Mouse (Mus musculus) intestine, embryonic 14.5 days (tissue): ENCODE results near the gene Snapc4. TPM values are rescaled to one million over a fixed set of nuclear protein-coding genes. Genes with fewer than 3 reads are reported as not detected.

Source experiments
- ATAC-seq: fragments of 200-750 bp; cut with Nextera tagmentation; replicated peaks from 2 replicates; pipeline ENCODE4 v1.8.0; 2017; ENCODE audit warnings: low read depth, moderate number of reproducible peaks, moderate TSS enrichment, moderate library complexity; ENCODE audit not compliant: low FRiP score, low TSS enrichment
- DNase-seq: peaks from one replicate; pipeline ENCODE4 v3.0.0-alpha.2; 2018; ENCODE audit warnings: low spot score
- H3K27ac ChIP-seq: fragments of 300-500 bp; sonication (generic); 2 replicates; pipeline ENCODE4 v1.5.1; 2014; ENCODE audit warnings: low read depth, mild to moderate bottlenecking, control low read depth
- H3K27me3 ChIP-seq: fragments of 300-500 bp; sonication (generic); replicated peaks from 2 replicates; pipeline ENCODE4 v1.6.1; 2014; ENCODE audit warnings: low read length, control low read depth; ENCODE audit not compliant: control insufficient read depth, insufficient read depth
- H3K36me3 ChIP-seq: fragments of 300-500 bp; sonication (generic); 2 replicates; pipeline ENCODE4 v1.6.1; 2014; ENCODE audit warnings: low read length, control low read depth; ENCODE audit not compliant: control insufficient read depth, insufficient read depth
- H3K4me1 ChIP-seq: fragments of 300-500 bp; sonication (generic); replicated peaks from 2 replicates; pipeline ENCODE4 v1.6.1; 2014; ENCODE audit warnings: low read length, control low read depth, mixed read lengths; ENCODE audit not compliant: control insufficient read depth, insufficient read depth
- H3K4me2 ChIP-seq: fragments of 300-500 bp; sonication (generic); 2 replicates; pipeline ENCODE4 v1.6.1; 2014; ENCODE audit warnings: low read length
- H3K4me3 ChIP-seq: fragments of 300-500 bp; sonication (generic); 2 replicates; pipeline ENCODE4 v1.5.1; 2014; ENCODE audit warnings: low read depth, low read length, control low read depth, mixed read lengths
- H3K9ac ChIP-seq: fragments of 300-500 bp; sonication (generic); 2 replicates; pipeline ENCODE4 v1.6.1; 2014; ENCODE audit warnings: mild to moderate bottlenecking, low read length
- H3K9me3 ChIP-seq: fragments of 300-500 bp; sonication (generic); 2 replicates; pipeline ENCODE4 v1.6.1; 2016; ENCODE audit warnings: low read length, control low read depth; ENCODE audit not compliant: control insufficient read depth
- WGBS: fragments of 180-500 bp; shearing (Covaris S2); extraction: QIAGEN DNeasy Blood & Tissue Kit; methylation state at CpG from one replicate; pipeline ENCODE4 v1.1.7; 2014; 5-methylcytosine and 5-hydroxymethylcytosine counted together
- polyA plus RNA-seq: library from polyadenylated mRNA; unstranded; fragments of >200 nt; fragmentation: Nextera tagmentation; extraction: Ambion mirVana; gene quantifications from 2 replicates; pipeline ENCODE4 v1.2.1, GENCODE M21; 2014

The Snapc4 gene
- polyA plus RNA-seq, 1 experiment from 2014 or later = 31.1 TPM

DNA sequence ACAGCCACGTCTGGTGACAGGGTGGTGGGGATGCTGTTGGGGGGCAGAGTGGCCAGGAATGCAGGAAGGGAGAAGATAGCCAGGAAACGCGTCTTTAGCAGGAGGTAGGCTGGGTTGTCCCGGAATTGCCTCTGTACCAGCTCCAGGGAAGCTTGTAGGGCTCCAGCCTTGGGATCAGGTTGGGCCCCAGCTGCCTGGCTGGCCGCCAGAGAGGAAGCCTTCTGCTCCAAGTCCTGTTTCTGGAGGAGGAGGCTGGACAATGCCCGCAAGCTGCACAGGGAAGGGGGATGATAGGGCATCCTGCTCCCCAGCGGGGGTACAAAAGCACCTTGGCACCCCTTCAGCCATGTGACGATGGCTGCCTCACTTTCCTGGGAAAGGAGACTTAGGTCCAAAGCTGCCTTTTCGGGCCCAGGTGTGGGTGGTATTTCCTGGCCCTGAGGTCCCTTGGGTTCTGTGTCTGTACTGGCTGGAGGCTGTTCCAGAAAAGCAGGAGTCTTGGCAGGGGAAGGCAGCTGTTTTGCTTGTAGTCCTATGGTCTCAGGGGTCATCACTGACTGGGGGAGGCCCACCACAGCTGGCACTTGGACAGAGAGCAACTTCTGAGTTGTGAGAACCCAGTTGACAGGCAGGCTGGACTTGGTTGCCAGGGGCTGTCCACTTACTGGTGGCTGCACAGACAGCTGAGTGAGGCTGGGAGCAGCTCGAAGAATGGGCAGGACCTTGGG is 15.6 kb downstream of the Snapc4 start:
- Histone ChIP-seq H3K9me3 (no peaks in the 10 kb centered on the region), H3K4me3 (no peak overlapping the region), H3K4me1 (no peaks in the 10 kb centered on the region), H3K36me3 (peaks cover 60% of the 10 kb centered on the region), H3K4me2 (no peak overlapping the region), H3K27ac (no peak overlapping the region), H3K27me3 (no peaks in the 10 kb centered on the region), H3K9ac (no peak overlapping the region)
- DNase-seq (no peak), ATAC-seq (no peak)
- 80% methylated on average over 10 of the region's 10 CpGs for WGBS

GRCm38 (mm10) chr2:26363481-26363880 is 17.0 kb downstream of the Snapc4 start:
- ATAC-seq = no peak

DNA sequence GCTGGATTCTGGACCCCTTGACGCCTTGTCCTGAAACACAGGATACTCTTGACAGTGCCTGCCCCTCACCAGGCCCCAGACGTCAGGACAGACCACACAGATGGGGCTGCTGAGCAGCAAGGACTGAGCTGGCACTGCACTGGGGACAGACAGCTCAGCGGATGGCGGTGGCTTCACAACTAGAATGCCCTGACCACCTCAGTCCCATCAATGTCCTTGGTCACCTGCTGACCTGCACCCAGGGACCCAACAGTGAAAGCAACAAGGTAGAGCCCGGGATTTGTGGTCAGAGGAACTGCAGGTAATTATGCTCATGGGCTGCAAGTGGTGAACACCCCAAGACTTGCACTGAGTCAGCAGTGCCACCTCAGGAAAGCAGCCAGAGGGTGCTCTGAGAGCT is 17.5 kb downstream of the Snapc4 start:
- Histone ChIP-seq H3K9me3 (no peaks in the 10 kb centered on the region), H3K9ac (no peak overlapping the region), H3K36me3 (peaks cover 41% of the 10 kb centered on the region), H3K27me3 (no peaks in the 10 kb centered on the region), H3K27ac (no peak overlapping the region), H3K4me3 (no peak overlapping the region), H3K4me1 (no peaks in the 10 kb centered on the region), H3K4me2 (no peak overlapping the region)
- WGBS = 85% methylated on average over 5 of the region's 5 CpGs
- DNase-seq (no peak), ATAC-seq (no peak)

More at GRCm38 (mm10) chr2:26363481-26363880, 17.0 kb downstream of the Snapc4 start:
- WGBS = 79% methylated on average over 5 of the region's 5 CpGs
- H3K27ac ChIP-seq = no peak overlapping the region
- DNase-seq = no peak
- H3K4me3 ChIP-seq = no peak overlapping the region
- H3K27me3 ChIP-seq = no peaks in the 10 kb centered on the region
- H3K4me2 ChIP-seq = no peak overlapping the region
- H3K9me3 ChIP-seq = no peaks in the 10 kb centered on the region
- no peaks in the 10 kb centered on the region for H3K4me1 ChIP-seq
- no peak overlapping the region for H3K9ac ChIP-seq
- H3K36me3 ChIP-seq = peaks cover 46% of the 10 kb centered on the region

DNA sequence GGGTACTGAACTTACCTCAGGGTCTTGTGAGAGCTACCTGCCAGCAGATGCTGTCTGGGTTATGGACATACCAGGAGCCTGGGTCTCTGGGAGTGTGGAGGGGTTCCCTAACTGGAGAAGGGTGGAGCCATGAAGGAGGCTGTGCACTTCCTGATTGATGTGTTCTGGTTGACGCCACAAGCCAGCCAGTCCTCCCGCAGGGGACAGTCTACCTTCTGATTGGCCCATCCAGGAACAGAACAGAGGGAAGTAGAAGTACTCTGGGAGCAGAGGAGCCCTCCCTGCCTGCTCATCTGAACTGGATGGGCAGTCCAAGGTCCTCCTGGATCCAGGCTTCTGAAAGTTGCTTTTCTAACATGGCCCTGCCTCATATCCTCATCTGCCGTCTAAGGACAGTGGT is 19.7 kb downstream of the Snapc4 start, which contains the start of gene Card9:
Gene Card9 (minus strand): TSS at position 147 of the 400 bp plus-strand sequence.
- H3K36me3 ChIP-seq = peaks cover 19% of the 10 kb centered on the region
- H3K4me2 ChIP-seq = no peak within 1 kb of the TSS
- no peaks in the 10 kb centered on the region for H3K4me1 ChIP-seq
- ATAC-seq (no peak), DNase-seq (no peak)
- no peaks in the 10 kb centered on the region for H3K9me3 ChIP-seq
- no peaks in the 10 kb centered on the region for H3K27me3 ChIP-seq
- no peak within 1 kb of the TSS for H3K4me3 ChIP-seq
- no peak within 1 kb of the TSS for H3K27ac ChIP-seq
- no peak within 1 kb of the TSS for H3K9ac ChIP-seq
- 46% methylated on average over 3 of the region's 3 CpGs for WGBS

DNA sequence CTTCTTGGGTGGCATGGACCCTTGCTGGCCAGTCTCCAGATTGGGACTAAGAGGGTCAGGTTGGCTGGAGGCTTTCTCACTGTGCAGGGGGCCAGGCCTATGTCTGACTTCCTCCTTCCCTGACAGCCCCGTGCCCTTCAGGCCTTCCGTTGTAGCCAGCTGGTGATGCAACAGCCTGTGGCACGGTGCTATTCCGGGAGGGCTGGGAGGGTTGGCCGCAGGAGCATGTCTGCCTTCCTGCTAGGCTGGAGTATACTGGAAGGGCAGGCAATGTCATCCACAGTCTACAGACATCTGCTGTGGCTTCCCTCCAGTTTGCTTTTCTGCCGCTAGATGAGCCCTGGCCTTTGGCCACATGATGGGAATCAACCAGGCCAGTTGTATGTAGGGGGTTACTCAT is 20.5 kb downstream of the Snapc4 start:
- WGBS = 89% methylated on average over 6 of the region's 6 CpGs
- H3K9me3 ChIP-seq = no peaks in the 10 kb centered on the region
- H3K27ac ChIP-seq = no peak overlapping the region
- DNase-seq = no peak
- no peak overlapping the region for H3K4me3 ChIP-seq
- ATAC-seq = no peak
- H3K36me3 ChIP-seq = peaks cover 11% of the 10 kb centered on the region
- H3K27me3 ChIP-seq = no peaks in the 10 kb centered on the region
- H3K9ac ChIP-seq = no peak overlapping the region
- H3K4me2 ChIP-seq = no peak overlapping the region
- no peaks in the 10 kb centered on the region for H3K4me1 ChIP-seq

GRCm38 (mm10) chr2:26358667-26359320 is 21.7 kb downstream of the Snapc4 start:
- no peaks in the 10 kb centered on the region for H3K27me3 ChIP-seq
- H3K4me1 ChIP-seq = no peaks in the 10 kb centered on the region
- H3K36me3 ChIP-seq = peaks cover under 1% of the 10 kb centered on the region; the same call in 1 of the 2 replicates
- ATAC-seq = no peak
- H3K4me3 ChIP-seq = no peak overlapping the region
- no peak overlapping the region for H3K4me2 ChIP-seq
- no peaks in the 10 kb centered on the region for H3K9me3 ChIP-seq
- H3K9ac ChIP-seq = no peak overlapping the region
- H3K27ac ChIP-seq = no peak overlapping the region
- 84% methylated on average over 13 of the region's 13 CpGs for WGBS
- DNase-seq = no peak

DNA sequence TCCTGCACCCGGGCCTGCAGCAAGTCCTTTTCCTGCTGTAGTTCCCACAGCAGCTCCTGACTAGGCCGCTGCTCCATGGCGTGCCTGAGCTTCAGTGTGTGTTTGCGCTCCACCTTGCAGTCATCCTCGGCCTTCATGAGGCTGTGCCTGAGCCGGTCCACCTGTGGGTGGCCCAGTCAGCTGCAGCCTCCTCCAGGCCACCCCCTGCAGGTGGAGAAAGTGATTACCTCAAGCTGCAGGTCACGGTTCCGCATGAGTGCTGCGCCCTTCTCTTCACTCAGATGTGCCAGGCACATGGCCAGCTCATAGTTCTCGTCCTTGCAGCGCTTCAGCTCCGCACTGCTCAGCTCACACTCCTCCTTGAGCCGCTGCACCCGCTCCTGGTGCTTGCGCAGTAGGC is 23.0 kb downstream of the Snapc4 start:
- DNase-seq = no peak
- 52% methylated on average over 15 of the region's 15 CpGs for WGBS
- Histone ChIP-seq H3K9me3 (no peaks in the 10 kb centered on the region), H3K27ac (no peak overlapping the region), H3K9ac (no peak overlapping the region), H3K4me2 (no peak overlapping the region), H3K4me3 (no peak overlapping the region), H3K4me1 (peaks cover 5% of the 10 kb centered on the region), H3K36me3 (no peaks in the 10 kb centered on the region), H3K27me3 (no peaks in the 10 kb centered on the region)
- ATAC-seq = no peak

GRCm38 (mm10) chr2:26356678-26357077 is 23.8 kb downstream of the Snapc4 start:
- DNase-seq = no peak
- ATAC-seq = no peak
- Histone ChIP-seq H3K27me3 (no peaks in the 10 kb centered on the region), H3K36me3 (no peaks in the 10 kb centered on the region), H3K4me1 (peaks cover 6% of the 10 kb centered on the region), H3K4me2 (no peak overlapping the region), H3K4me3 (no peak overlapping the region), H3K27ac (no peak overlapping the region), H3K9me3 (no peaks in the 10 kb centered on the region), H3K9ac (no peak overlapping the region)
- 78% methylated on average over 7 of the region's 7 CpGs for WGBS

- H3K9ac ChIP-seq = no peak overlapping the region
- WGBS = 77% methylated on average over 4 of the region's 4 CpGs
- H3K27me3 ChIP-seq = no peaks in the 10 kb centered on the region
- no peak for ATAC-seq
- no peaks in the 10 kb centered on the region for H3K36me3 ChIP-seq
- H3K27ac ChIP-seq = no peak overlapping the region
- no peak overlapping the region for H3K4me2 ChIP-seq
- H3K4me1 ChIP-seq = peaks cover 6% of the 10 kb centered on the region
- no peaks in the 10 kb centered on the region for H3K9me3 ChIP-seq
- no peak overlapping the region for H3K4me3 ChIP-seq
- no peak for DNase-seq
Observed at GRCm38 (mm10) chr2:26356231-26356630, 24.2 kb downstream of the Snapc4 start.
